Mouse (Mus musculus) spleen, adult 2 months (tissue): ENCODE data around the gene Fndc3b.

Source experiments
- CTCF ChIP-seq: fragments of 200-500 bp; IDR thresholded peaks from 2 replicates; pipeline ENCODE4 v1.5.1; 2011; ENCODE audit warnings: mild to moderate bottlenecking, inconsistent platforms; ENCODE audit not compliant: insufficient read depth, insufficient read length, insufficient replicate concordance; ENCODE audit errors: extremely low read depth
- POLR2A ChIP-seq: fragments of 200-500 bp; IDR thresholded peaks from 2 replicates; pipeline ENCODE4 v1.6.1; 2011; ENCODE audit warnings: low read depth, low read length, inconsistent platforms

GRCm38 (mm10) chr3:27389923-27390322 is 321.2 kb downstream of the Fndc3b start:
- TF ChIP-seq POLR2A, result no peak
- no peak for TF ChIP-seq CTCF
